Mouse (Mus musculus) MEL (cell line): ENCODE results near the gene Dnajc2. TPM values are rescaled to one million over a fixed set of nuclear protein-coding genes. Genes with fewer than 3 reads are reported as not detected.

Experiments used
- DNase-seq: peaks from one replicate; pipeline ENCODE4 v3.0.0; 2011; ENCODE audit warnings: low read depth, low spot score
- H3K27ac ChIP-seq: 2 replicates; pipeline ENCODE4 v1.5.1; 2012; ENCODE audit warnings: low read depth, mild to moderate bottlenecking, control low read depth, low read length, moderate library complexity; ENCODE audit not compliant: control insufficient read depth
- H3K27me3 ChIP-seq, 2 experiments: fragments of 150-350 bp in 1 of 2; sonication (generic) in 1 of 2; 2 replicates each; pipeline ENCODE4 v1.6.1; 2012; ENCODE audit warnings: low read length in 2 of 2, mild to moderate bottlenecking in 2 of 2, improper control_type of control experiment in 1 of 2, moderate library complexity in 1 of 2; ENCODE audit not compliant: insufficient read depth in 2 of 2, control insufficient read depth in 1 of 2
- H3K36me3 ChIP-seq, 2 experiments: 2 replicates each; pipeline ENCODE4 v1.6.1; 2012 to 2014; ENCODE audit warnings: low read length in 2 of 2, improper control_type of control experiment in 1 of 2, inconsistent platforms in 1 of 2, mild to moderate bottlenecking in 1 of 2; ENCODE audit not compliant: insufficient read depth in 2 of 2, control insufficient read depth in 1 of 2
- H3K4me1 ChIP-seq, 2 experiments: fragments of 150-350 bp in 1 of 2; sonication (generic) in 1 of 2; 2 replicates each; pipeline ENCODE4 v1.6.1; 2012; ENCODE audit warnings: low read length in 2 of 2, improper control_type of control experiment in 1 of 2, mild to moderate bottlenecking in 1 of 2; ENCODE audit not compliant: insufficient read depth in 2 of 2, control insufficient read depth in 1 of 2
- H3K4me3 ChIP-seq, 2 experiments: fragments of 150-350 bp in 1 of 2; sonication (generic) in 1 of 2; 2 replicates each; pipeline ENCODE4 v1.5.1; 2012; ENCODE audit warnings: low read depth in 2 of 2, low read length in 2 of 2, mild to moderate bottlenecking in 2 of 2, moderate library complexity in 2 of 2, control low read depth in 1 of 2, improper control_type of control experiment in 1 of 2; ENCODE audit not compliant: control insufficient read depth in 1 of 2, insufficient read depth in 1 of 2
- H3K79me2 ChIP-seq: 2 replicates; pipeline ENCODE4 v1.6.1; 2012; ENCODE audit warnings: mild to moderate bottlenecking, low read length, moderate library complexity; ENCODE audit not compliant: control insufficient read depth, poor library complexity, insufficient read depth
- H3K9ac ChIP-seq: 2 replicates; pipeline ENCODE4 v1.6.1; 2012; ENCODE audit warnings: low read depth, mild to moderate bottlenecking, control low read depth, low read length, moderate library complexity; ENCODE audit not compliant: control insufficient read depth, poor library complexity, severe bottlenecking
- H3K9me3 ChIP-seq: fragments of 150-350 bp; sonication (generic); replicated peaks from 2 replicates; pipeline ENCODE4 v1.6.1; 2012; ENCODE audit warnings: mild to moderate bottlenecking, low read length, improper control_type of control experiment, moderate library complexity; ENCODE audit not compliant: insufficient read depth
- BHLHE40 ChIP-seq: IDR thresholded peaks from 2 replicates; pipeline ENCODE4 v1.6.1; 2012; ENCODE audit warnings: low read depth, mild to moderate bottlenecking, inconsistent platforms, low read length, improper control_type of control experiment, borderline replicate concordance
- CHD1 ChIP-seq: IDR thresholded peaks from 2 replicates; pipeline ENCODE4 v1.6.1; 2012; ENCODE audit warnings: low read depth, mild to moderate bottlenecking, inconsistent platforms, low read length, improper control_type of control experiment
- CTCF ChIP-seq, 3 experiments: IDR thresholded peaks in 2 of 3; conservative IDR thresholded peaks in 1 of 3; 2 replicates each; pipeline ENCODE4 v1.5.1; 2011 to 2012; ENCODE audit warnings: low read length in 3 of 3, low read depth in 2 of 3, mild to moderate bottlenecking in 2 of 3, improper control_type of control experiment in 1 of 3, inconsistent platforms in 1 of 3, mixed read lengths in 1 of 3, moderate library complexity in 1 of 3; ENCODE audit not compliant: control insufficient read depth in 1 of 3, insufficient read depth in 1 of 3, poor library complexity in 1 of 3, severe bottlenecking in 1 of 3
- E2F4 ChIP-seq: IDR thresholded peaks from 2 replicates; pipeline ENCODE4 v1.6.1; 2011; ENCODE audit warnings: low read depth, low read length, improper control_type of control experiment, borderline replicate concordance
- ELF1 ChIP-seq: IDR thresholded peaks from 2 replicates; pipeline ENCODE4 v1.6.1; 2014; ENCODE audit warnings: low read depth, mild to moderate bottlenecking, inconsistent platforms, low read length, improper control_type of control experiment, moderate library complexity
- EP300 ChIP-seq, 2 experiments: IDR thresholded peaks; 2 replicates each; pipeline ENCODE4 v1.6.1; 2011; ENCODE audit warnings: improper control_type of control experiment in 2 of 2, low read length in 2 of 2, low read depth in 1 of 2, mild to moderate bottlenecking in 1 of 2
- GABPA ChIP-seq: IDR thresholded peaks from 2 replicates; pipeline ENCODE4 v1.6.1; 2012; ENCODE audit warnings: low read depth, mild to moderate bottlenecking, inconsistent platforms, low read length, improper control_type of control experiment, moderate library complexity
- JUND ChIP-seq: IDR thresholded peaks from 2 replicates; pipeline ENCODE4 v1.6.1; 2011; ENCODE audit warnings: low read depth, mild to moderate bottlenecking, improper control_type of control experiment, low read length
- KAT2A ChIP-seq: conservative IDR thresholded peaks from 2 replicates; pipeline ENCODE4 v1.6.1; 2012; ENCODE audit warnings: low read depth, low read length, improper control_type of control experiment, inconsistent platforms
- MXI1 ChIP-seq: IDR thresholded peaks from 2 replicates; pipeline ENCODE4 v1.6.1; 2011; ENCODE audit warnings: mild to moderate bottlenecking, low read depth, low read length, improper control_type of control experiment
- MYB ChIP-seq: IDR thresholded peaks from 2 replicates; pipeline ENCODE4 v1.6.1; 2011; ENCODE audit warnings: mild to moderate bottlenecking, low read depth, low read length, improper control_type of control experiment
- NELFE ChIP-seq: IDR thresholded peaks from 2 replicates; pipeline ENCODE4 v1.6.1; 2011; ENCODE audit warnings: low read depth, low read length, improper control_type of control experiment
- POLR2A ChIP-seq, 2 experiments: IDR thresholded peaks; 2 replicates each; pipeline ENCODE4 v1.6.1; 2011 to 2012; ENCODE audit warnings: low read length in 2 of 2, mild to moderate bottlenecking in 2 of 2, control low read depth in 1 of 2, improper control_type of control experiment in 1 of 2, low read depth in 1 of 2, moderate library complexity in 1 of 2; ENCODE audit not compliant: control insufficient read depth in 1 of 2, insufficient read depth in 1 of 2, poor library complexity in 1 of 2
- POLR2AphosphoS2 ChIP-seq: IDR thresholded peaks from 2 replicates; pipeline ENCODE4 v1.6.1; 2011; ENCODE audit warnings: low read length, improper control_type of control experiment
- POLR2AphosphoS5 ChIP-seq: IDR thresholded peaks from 2 replicates; pipeline ENCODE4 v1.6.1; 2012; ENCODE audit warnings: low read depth, borderline replicate concordance, mild to moderate bottlenecking, inconsistent platforms, low read length, moderate library complexity, mixed read lengths
- RAD21 ChIP-seq: IDR thresholded peaks from 2 replicates; pipeline ENCODE4 v1.6.1; 2011; ENCODE audit warnings: mild to moderate bottlenecking, low read depth, low read length, improper control_type of control experiment
- RCOR1 ChIP-seq: IDR thresholded peaks from 2 replicates; pipeline ENCODE4 v1.6.1; 2012; ENCODE audit warnings: low read depth, mild to moderate bottlenecking, inconsistent platforms, low read length, improper control_type of control experiment
- SIN3A ChIP-seq: IDR thresholded peaks from 2 replicates; pipeline ENCODE4 v1.6.1; 2012; ENCODE audit warnings: low read length, improper control_type of control experiment, inconsistent platforms
- SMC3 ChIP-seq: IDR thresholded peaks from 2 replicates; pipeline ENCODE4 v1.6.1; 2011; ENCODE audit warnings: low read depth, low read length, improper control_type of control experiment
- TBP ChIP-seq: IDR thresholded peaks from 2 replicates; pipeline ENCODE4 v1.8.0; 2011; ENCODE audit warnings: low read depth, low read length, improper control_type of control experiment
- UBTF ChIP-seq: IDR thresholded peaks from 2 replicates; pipeline ENCODE4 v1.6.1; 2012; ENCODE audit warnings: low read depth, mild to moderate bottlenecking, inconsistent platforms, low read length, improper control_type of control experiment, moderate library complexity, borderline replicate concordance; ENCODE audit not compliant: insufficient read depth
- USF1 ChIP-seq: IDR thresholded peaks from 2 replicates; pipeline ENCODE4 v1.6.1; 2014; ENCODE audit warnings: low read depth, mild to moderate bottlenecking, inconsistent platforms, low read length, improper control_type of control experiment, moderate library complexity
- ZMIZ1 ChIP-seq: IDR thresholded peaks from 2 replicates; pipeline ENCODE4 v1.6.1; 2012; ENCODE audit warnings: low read depth, mild to moderate bottlenecking, inconsistent platforms, low read length, improper control_type of control experiment, moderate library complexity
- ZNF384 ChIP-seq: IDR thresholded peaks from 2 replicates; pipeline ENCODE4 v1.6.1; 2012; ENCODE audit warnings: low read depth, mild to moderate bottlenecking, inconsistent platforms, low read length, improper control_type of control experiment
- polyA plus RNA-seq, 2 experiments: library from polyadenylated mRNA; stranded (reverse) in 1 of 2; unstranded in 1 of 2; fragments of >175 nt in 1 of 2; fragments of >200 nt in 1 of 2; gene quantifications; 2 replicates each; pipeline versions ENCODE4 v1.2.1 to v1.2.4; 2012; ENCODE audit warnings: low replicate concordance in 2 of 2, low read depth in 1 of 2; ENCODE audit not compliant: insufficient read length in 2 of 2, insufficient read depth in 1 of 2, missing spikeins in 1 of 2
- total RNA-seq: library from RNA; depleted of rRNA; stranded (reverse); fragments of 300-350 nt; gene quantifications from 2 replicates; pipeline ENCODE4 v1.2.3, GENCODE M21; 2012

The Dnajc2 gene
- total and polyA plus RNA-seq, 3 experiments, result 64.7 to 211 (median 199) TPM

- no peak for DNase-seq
- H3K27me3 ChIP-seq, result no peaks in the 10 kb centered on the region
- TF ChIP-seq ZNF384 (no peak), CHD1 (no peak), MYB (no peak), RAD21 (no peak), GABPA (no peak), POLR2AphosphoS5 (no peak), ZMIZ1 (no peak), CTCF (IDR thresholded peaks at IDR 0.05 in 2 of 3, conservative IDR thresholded peaks at IDR 0.05 in 1 of 3; ENCODE audit: control insufficient read depth in 1 of 3, insufficient read depth in 1 of 3, low read depth in 2 of 3, low read length in 3 of 3, poor library complexity in 1 of 3, severe bottlenecking in 1 of 3) (no peak), TBP (no peak), POLR2AphosphoS2 (no peak), NELFE (no peak), MXI1 (no peak), KAT2A (no peak), JUND (no peak), E2F4 (no peak), UBTF (no peak), USF1 (no peak), RCOR1 (no peak)
- H3K9ac ChIP-seq, result no peak overlapping the region
- H3K9me3 ChIP-seq, result no peaks in the 10 kb centered on the region
- H3K4me3 ChIP-seq, result no peak overlapping the region
- H3K27ac ChIP-seq, result no peak overlapping the region
- peaks cover 0 to 27% of the 10 kb centered on the region in 2 experiments; a peak in 3 of 4 replicates for H3K36me3 ChIP-seq
- H3K4me1 ChIP-seq, result no peaks in the 10 kb centered on the region
- H3K79me2 ChIP-seq, result no peaks in the 10 kb centered on the region
These were observed 40.4 kb downstream of the Dnajc2 start for GRCm38 (mm10) chr5:21744651-21745050.

GRCm38 (mm10) chr5:21743606-21744005 is 41.4 kb downstream of the Dnajc2 start:
- Histone ChIP-seq H3K4me3 (no peak overlapping the region), H3K4me1 (no peaks in the 10 kb centered on the region), H3K27me3 (no peaks in the 10 kb centered on the region), H3K79me2 (peaks cover 2% of the 10 kb centered on the region; the same call in 1 of the 2 replicates), H3K9ac (no peak overlapping the region), H3K36me3 (peaks cover 0 to 25% of the 10 kb centered on the region in 2 experiments; a peak in 3 of 4 replicates), H3K27ac (no peak overlapping the region), H3K9me3 (no peaks in the 10 kb centered on the region)
- TF ChIP-seq ZNF384 (no peak), POLR2A (IDR thresholded peaks at IDR 0.05; ENCODE audit: control insufficient read depth in 1 of 2, insufficient read depth in 1 of 2, low read depth in 1 of 2, low read length in 2 of 2, poor library complexity in 1 of 2) (no peak), GABPA (no peak), POLR2AphosphoS5 (no peak), SMC3 (no peak), ELF1 (no peak), BHLHE40 (no peak), EP300 (IDR thresholded peaks at IDR 0.05; ENCODE audit: low read depth in 1 of 2, low read length in 2 of 2) (no peak), SIN3A (no peak), KAT2A (no peak)
- no peak for DNase-seq
